Mouse (Mus musculus) megakaryocyte-erythroid progenitor cell, adult 5-6 weeks (primary cell): ENCODE results near the gene Klf15. TPM values are rescaled to one million over a fixed set of nuclear protein-coding genes. Genes with fewer than 3 reads are reported as not detected.

Experiments
- ATAC-seq: replicated peaks from 2 replicates; pipeline ENCODE4 v1.8.0; 2016; ENCODE audit warnings: mild to moderate bottlenecking, inconsistent platforms; ENCODE audit not compliant: severe bottlenecking, poor library complexity, low FRiP score, low TSS enrichment
- total RNA-seq, 2 experiments: library from RNA; stranded (forward) in 1 of 2; stranded (reverse) in 1 of 2; fragments of 200-1000, 215-1000 nt in 1 of 2; fragments of >200 nt in 1 of 2; fragmentation: Nextera tagmentation in 1 of 2; gene quantifications; 2 replicates each; pipeline ENCODE4 v1.2.3; 2014 to 2017

The Klf15 gene
- total RNA-seq, 2 experiments from 2014 or later = not detected

GRCm38 (mm10) chr6:90486176-90486921 lies 24.0 kb downstream of the Klf15 start, which contains the start of gene Aldh1l1:
Aldh1l1 (plus strand) TSS chr6:90486427.
- ATAC-seq = no peak

GRCm38 (mm10) chr6:90487531-90487930 lies 25.2 kb downstream of the Klf15 start:
- ATAC-seq = no peak

DNA sequence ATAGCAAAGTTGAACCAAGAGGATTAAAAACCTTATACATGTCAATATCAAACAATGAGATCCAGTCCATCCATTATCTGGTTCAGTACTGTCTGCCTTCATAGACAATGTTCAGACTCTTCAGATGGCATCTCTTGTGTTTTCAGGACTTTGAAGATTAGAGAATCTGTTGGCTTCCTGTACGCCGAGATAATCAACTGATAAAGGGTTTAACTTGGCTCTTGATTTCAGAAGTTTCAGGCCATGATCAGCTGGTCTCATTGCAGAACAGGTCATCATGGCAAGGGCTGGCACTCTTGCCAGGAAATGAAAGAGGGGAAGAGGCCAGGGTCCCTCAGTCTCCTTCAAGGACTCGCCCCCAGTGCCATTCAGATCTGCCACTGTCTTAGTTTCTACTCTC lies 27.2 kb downstream of the Klf15 start:
- ATAC-seq = no peak

DNA sequence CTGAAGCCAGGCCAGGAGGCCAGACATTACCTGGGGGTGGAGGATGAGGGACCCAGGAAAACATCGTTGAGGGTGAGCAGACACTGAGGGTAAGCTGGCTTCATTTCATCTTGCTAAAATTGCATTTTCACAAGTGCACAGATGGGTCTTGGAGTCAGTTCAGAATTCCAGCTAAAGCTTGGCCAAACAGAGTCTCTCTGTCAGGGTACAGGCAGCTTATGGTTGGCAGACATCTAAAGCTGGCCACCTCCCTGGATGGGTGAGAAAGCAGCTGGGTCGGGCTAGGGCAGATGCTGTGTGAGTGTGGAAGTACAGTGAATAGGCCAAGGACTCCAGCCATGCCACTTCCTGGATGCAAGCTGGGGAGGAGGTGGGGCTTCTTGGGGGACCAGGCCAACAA lies 28.6 kb downstream of the Klf15 start:
- ATAC-seq = no peak

GRCm38 (mm10) chr6:90491956-90492744 lies 29.8 kb downstream of the Klf15 start:
- no peak for ATAC-seq

DNA sequence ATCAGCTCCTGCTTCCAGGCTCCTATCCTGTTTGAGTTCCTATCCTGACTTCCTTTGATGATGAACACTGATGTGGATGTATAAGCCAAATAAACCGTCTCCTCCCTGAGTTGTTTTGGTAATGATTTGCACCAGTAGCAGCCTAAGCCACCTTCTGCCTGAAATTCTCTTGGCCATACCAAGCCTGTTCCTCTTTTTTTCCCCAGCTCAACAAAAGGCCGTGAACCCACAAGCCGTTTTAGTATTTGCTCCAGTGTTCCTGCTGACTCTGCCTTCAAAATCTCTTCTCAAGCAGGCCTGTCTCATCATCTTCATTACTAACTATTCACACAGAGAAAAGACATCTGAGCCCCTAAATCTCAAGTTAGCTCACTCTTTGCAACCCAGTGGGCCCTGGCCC lies 31.8 kb downstream of the Klf15 start:
- ATAC-seq = no peak

- ATAC-seq = no peak
These were observed 32.2 kb downstream of the Klf15 start for GRCm38 (mm10) chr6:90494566-90494965.

- ATAC-seq = no peak
These were observed 33.0 kb downstream of the Klf15 start for GRCm38 (mm10) chr6:90495282-90495912.

- no peak for ATAC-seq
These were observed 33.8 kb downstream of the Klf15 start for GRCm38 (mm10) chr6:90496217-90496616.

- no peak for ATAC-seq
These were observed 37.1 kb downstream of the Klf15 start for GRCm38 (mm10) chr6:90499509-90499908.

- ATAC-seq = no peak
These were observed 39.0 kb downstream of the Klf15 start for GRCm38 (mm10) chr6:90501222-90501940.

GRCm38 (mm10) chr6:90505906-90506305 lies 43.5 kb downstream of the Klf15 start:
- ATAC-seq = no peak

DNA sequence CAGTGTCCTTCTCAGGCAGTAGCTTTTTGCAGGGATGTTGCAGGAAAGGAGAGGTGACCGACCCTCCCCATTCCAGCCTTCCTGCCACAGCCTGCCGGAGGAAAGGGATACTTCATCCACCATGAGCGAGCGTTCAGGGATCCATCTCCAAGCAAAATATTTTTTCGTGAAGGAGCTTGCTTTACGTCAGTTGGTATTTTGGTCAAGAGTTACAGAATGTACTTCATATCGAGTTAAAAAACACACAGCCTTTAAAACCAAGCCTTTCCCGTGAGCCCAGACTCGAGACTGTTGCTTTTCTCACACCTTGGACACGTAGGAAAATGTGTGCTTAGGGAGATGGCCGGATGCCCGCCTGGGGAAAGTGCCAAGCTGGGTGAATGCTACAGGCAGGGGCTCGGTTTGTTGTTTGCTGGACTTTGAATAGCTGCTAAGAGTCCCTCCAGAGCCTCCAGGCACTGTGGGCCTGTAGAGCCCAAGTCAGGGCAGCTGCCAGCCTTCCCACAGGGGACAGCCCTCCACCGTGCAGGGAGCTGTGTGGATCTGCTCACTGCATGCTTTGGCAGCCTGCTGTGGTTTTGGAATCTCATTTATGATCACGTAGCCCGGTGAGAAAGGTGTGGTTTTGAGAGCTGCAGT lies 44.4 kb downstream of the Klf15 start:
- no peak for ATAC-seq

- ATAC-seq = no peak
These were observed 45.1 kb downstream of the Klf15 start for GRCm38 (mm10) chr6:90507443-90507842.

DNA sequence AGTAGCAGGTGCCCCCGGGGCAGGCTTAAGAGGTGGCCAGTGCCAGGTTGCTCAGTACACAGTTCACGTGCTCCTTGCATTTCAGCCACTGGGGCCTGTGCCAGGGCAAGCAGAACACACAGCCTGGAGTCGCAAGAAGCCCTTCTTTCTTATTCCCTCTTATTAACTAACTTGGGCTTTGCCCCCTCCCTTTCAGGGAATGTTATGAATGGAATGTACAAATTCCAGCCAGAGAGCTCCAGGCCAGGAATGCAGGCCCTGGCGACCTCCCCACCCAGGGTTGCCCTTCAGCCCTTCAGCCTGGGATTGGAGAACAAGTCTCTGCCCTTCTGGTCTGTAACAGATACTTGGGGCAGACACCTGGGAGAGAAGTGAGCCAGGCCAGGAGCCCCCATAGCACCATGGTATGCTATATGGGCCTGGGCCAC lies 45.8 kb downstream of the Klf15 start:
- no peak for ATAC-seq

GRCm38 (mm10) chr6:90509085-90509484 lies 46.7 kb downstream of the Klf15 start:
- ATAC-seq = no peak

GRCm38 (mm10) chr6:90512416-90512815 lies 50.0 kb downstream of the Klf15 start:
- ATAC-seq = no peak

- no peak for ATAC-seq
These were observed 50.9 kb downstream of the Klf15 start for GRCm38 (mm10) chr6:90513074-90513856.
